Mouse (Mus musculus): ENCODE measurements around the gene Bub1b.

DNA sequence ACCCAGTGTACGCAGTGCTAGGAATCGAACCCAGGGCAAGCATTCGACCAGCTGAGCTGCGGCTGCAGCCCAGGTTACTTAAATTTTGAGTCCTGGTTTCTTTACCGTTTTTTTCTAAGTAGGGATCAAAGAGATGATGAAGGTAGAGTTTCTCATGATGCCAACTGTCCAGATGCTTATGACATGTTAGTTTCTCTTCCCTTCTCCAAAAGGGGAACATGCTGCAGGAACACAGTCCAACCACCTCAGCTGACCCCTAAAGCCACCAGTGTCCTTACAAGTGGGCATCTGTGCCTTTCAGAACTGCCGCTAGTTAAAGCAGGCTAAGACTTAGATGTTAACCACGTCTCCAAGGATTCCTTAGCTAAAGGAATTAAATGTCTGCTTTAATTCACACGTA is 30.8 kb upstream of the Bub1b start:
- TF ChIP-seq CTCF (IDR thresholded peaks at IDR 0.05; ENCODE audit: borderline replicate concordance, insufficient read depth, low read length) (no peak), POLR2A (IDR thresholded peaks at IDR 0.05; ENCODE audit: low read depth, low read length) (no peak)
